Comparison of ENCODE assay signal across 22 mouse cellular contexts in the genomic region with DNA sequence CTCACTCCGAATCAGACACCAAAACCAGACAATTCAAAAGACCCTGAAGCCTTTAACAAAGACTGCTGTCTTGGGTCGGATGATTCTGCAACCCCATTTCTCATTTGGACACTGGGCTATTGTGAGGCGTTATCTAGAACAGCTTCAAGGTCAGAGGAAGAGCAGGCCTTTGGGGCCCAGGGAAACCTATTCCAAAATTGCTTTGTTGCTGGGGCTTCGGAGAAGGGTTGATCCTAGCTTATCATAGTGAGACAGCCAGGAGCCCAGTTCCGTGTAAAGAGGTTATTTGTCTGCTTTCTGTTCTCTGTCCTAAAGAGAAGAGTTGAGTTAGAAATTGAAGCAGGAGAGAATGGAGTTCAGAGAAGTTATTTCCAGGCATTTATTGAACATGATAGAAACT. TPM values are rescaled to one million over a fixed set of nuclear protein-coding genes. Genes with fewer than 3 reads are reported as not detected.
DNase-seq lines count a peak whose midpoint lies in the region; TF ChIP-seq lines count a peak whose summit lies in the region.
"Had no signal": no experiment of that assay in that cellular context is flagged by ENCODE, and none has a peak within 500 bp of the region (broad histone marks: within the 10 kb centered on the region; RNA-seq: fewer than 3 reads in every experiment).

No protein-coding gene starts in this region.

- peak overlapping the region; percentile 65 for H3K4me3 ChIP-seq in gastrocnemius, adult 2 months
- H3K4me3 ChIP-seq: forebrain, embryonic 10.5 days; forebrain, embryonic 13.5 days; heart, embryonic 12.5 days; heart, embryonic 15.5 days; hindbrain, embryonic 10.5 days; hindbrain, embryonic 13.5 days; intestine, embryonic 15.5 days had no signal

- no peak for TF ChIP-seq CTCF in gastrocnemius, adult 2 months (IDR thresholded peaks at IDR 0.05)

- peak overlapping the region; percentile 76 for H3K27ac ChIP-seq in gastrocnemius, adult 2 months
- H3K27ac ChIP-seq: forebrain, embryonic 10.5 days; forebrain, embryonic 13.5 days; heart, embryonic 15.5 days; hindbrain, embryonic 10.5 days; hindbrain, embryonic 13.5 days; intestine, embryonic 15.5 days had no signal

- intact Hi-C loops in gastrocnemius, adult 2 months (cut with DNase I): no loop called here
- intact Hi-C loops in gastrocnemius, postnatal 14 days (cut with DNase I; ENCODE audit: low total_unique reads): no loop called here

- DNase-seq in adrenal gland, adult 8-10 months: peak; percentile 13
- no peak for DNase-seq in adrenal gland, postnatal 25 days
- no peak for DNase-seq in gastrocnemius, adult 2 months
- DNase-seq in gastrocnemius, postnatal 14 days: no peak
- DNase-seq in testis, postnatal 14 days (ENCODE audit: low spot score): peak; percentile 39
- no peak for DNase-seq in testis, postnatal 10 days (ENCODE audit: low spot score)
- DNase-seq: cerebellum, adult 11 months; cerebellum, adult 2 months; cerebellum, adult 9-11 months; cerebellum, postnatal 25 days; gastrocnemius, postnatal 25 days; heart, adult 18-20 months; heart, postnatal 10 days; heart, postnatal 36 days; kidney, adult 11 months had no signal

RNA-seq across cellular contexts. Expression of a gene that starts 10.0 kb away (rescaled TPM):
- total RNA-seq in adrenal gland, adult 8-10 months (2022): 10 to 100 TPM; 15.2 to 32.1 (median 23.1) TPM
- total RNA-seq in adrenal gland, postnatal 25 days (2021): 13.8 and 18.6 TPM in 2 replicates
- 10 to 100 TPM in 1 of 2 experiments, 1 to 10 TPM in 1; 5.4 to 10.9 TPM for total RNA-seq in gastrocnemius, adult 2 months (2021)
- 10 to 100 TPM; 25.7 to 26.4 TPM for total RNA-seq in gastrocnemius, postnatal 14 days (2021)

Comparison
In these comparisons a context has a peak if more than half of its experiments do, and no peak if none do; other contexts are left out.
1. DNase-seq: peak in adrenal gland, adult 8-10 months (single experiment) and testis, postnatal 14 days (single experiment); none in adrenal gland, postnatal 25 days (single experiment), gastrocnemius, adult 2 months (single experiment), gastrocnemius, postnatal 14 days (single experiment) and testis, postnatal 10 days (single experiment).